Mouse (Mus musculus) CH12.LX (cell line): ENCODE measurements around the gene Efemp2. TPM values are rescaled to one million over a fixed set of nuclear protein-coding genes. Genes with fewer than 3 reads are reported as not detected.

Experiments
- DNase-seq: peaks from one replicate; pipeline ENCODE4 v3.0.0-alpha.2; 2013; ENCODE audit errors: extremely low read depth
- H3K27ac ChIP-seq: 2 replicates; pipeline ENCODE4 v1.5.1; 2012; ENCODE audit warnings: low read depth, mild to moderate bottlenecking, control low read depth, moderate library complexity; ENCODE audit not compliant: insufficient read depth
- H3K27me3 ChIP-seq: replicated peaks from 2 replicates; pipeline ENCODE3; 2012; ENCODE audit warnings: inconsistent platforms
- H3K36me3 ChIP-seq, 2 experiments: replicated peaks in 1 of 2; 2 replicates each; pipeline versions ENCODE3 to v1.6.1; 2012; ENCODE audit warnings: inconsistent platforms in 1 of 2, low read length in 1 of 2, mild to moderate bottlenecking in 1 of 2, mixed read lengths in 1 of 2, moderate library complexity in 1 of 2; ENCODE audit not compliant: control insufficient read depth in 1 of 2, insufficient read depth in 1 of 2
- H3K4me1 ChIP-seq, 2 experiments: 2 replicates each; pipeline ENCODE4 v1.6.1; 2012; ENCODE audit warnings: inconsistent platforms in 1 of 2, moderate library complexity in 1 of 2; ENCODE audit not compliant: insufficient read depth in 2 of 2, control insufficient read depth in 1 of 2
- H3K4me2 ChIP-seq: 2 replicates; pipeline ENCODE4 v1.6.1; 2012; ENCODE audit warnings: low read depth, mild to moderate bottlenecking, control low read depth; ENCODE audit not compliant: poor library complexity, insufficient read depth, severe bottlenecking
- H3K4me3 ChIP-seq, 3 experiments: fragments of 150-350 bp in 1 of 3; sonication (generic) in 1 of 3; replicated peaks in 1 of 3; 2 replicates each; pipeline versions ENCODE3 to v1.5.1; 2011 to 2012; ENCODE audit warnings: low read depth in 2 of 3, low read length in 2 of 3, mild to moderate bottlenecking in 2 of 3, moderate library complexity in 2 of 3, control low read depth in 1 of 3, improper control_type of control experiment in 1 of 3, inconsistent platforms in 1 of 3, mixed read lengths in 1 of 3; ENCODE audit not compliant: poor library complexity in 1 of 3
- H3K79me2 ChIP-seq: replicated peaks from 2 replicates; pipeline ENCODE4 v1.6.1; 2012; ENCODE audit warnings: mild to moderate bottlenecking, moderate library complexity; ENCODE audit not compliant: control insufficient read depth, poor library complexity, insufficient read depth, severe bottlenecking; ENCODE audit errors: extremely low read depth
- H3K9ac ChIP-seq: 2 replicates; pipeline ENCODE4 v1.6.1; 2012; ENCODE audit warnings: low read depth, mild to moderate bottlenecking, control low read depth, moderate library complexity; ENCODE audit not compliant: insufficient read depth
- H3K9me3 ChIP-seq: replicated peaks from 2 replicates; pipeline ENCODE3; 2012; ENCODE audit warnings: low read length, inconsistent platforms, mixed read lengths
- CHD2 ChIP-seq: IDR thresholded peaks from 2 replicates; pipeline ENCODE4 v1.6.1; 2011; ENCODE audit warnings: low read length, improper control_type of control experiment
- CTCF ChIP-seq, 2 experiments: IDR thresholded peaks in 1 of 2; conservative IDR thresholded peaks in 1 of 2; 2 replicates each; pipeline ENCODE4 v1.5.1; 2011 to 2012; ENCODE audit warnings: low read depth in 2 of 2, low read length in 2 of 2, improper control_type of control experiment in 1 of 2, inconsistent platforms in 1 of 2, mild to moderate bottlenecking in 1 of 2, moderate library complexity in 1 of 2
- E2F4 ChIP-seq: IDR thresholded peaks from 2 replicates; pipeline ENCODE4 v1.6.1; 2011; ENCODE audit warnings: low read depth, low read length, improper control_type of control experiment; ENCODE audit not compliant: insufficient replicate concordance
- ETS1 ChIP-seq: conservative IDR thresholded peaks from 2 replicates; pipeline ENCODE4 v1.6.1; 2012; ENCODE audit warnings: low read depth, mild to moderate bottlenecking, inconsistent platforms, low read length, improper control_type of control experiment, moderate library complexity
- GABPA ChIP-seq: IDR thresholded peaks from 2 replicates; pipeline ENCODE4 v1.6.1; 2012; ENCODE audit warnings: low read depth, low read length, improper control_type of control experiment, inconsistent platforms; ENCODE audit not compliant: insufficient replicate concordance
- HCFC1 ChIP-seq: IDR thresholded peaks from 2 replicates; pipeline ENCODE4 v1.6.1; 2012; ENCODE audit warnings: low read depth, mild to moderate bottlenecking, inconsistent platforms, low read length, improper control_type of control experiment
- IRF4 ChIP-seq: IDR thresholded peaks from 2 replicates; pipeline ENCODE4 v1.6.1; 2014; ENCODE audit warnings: low read depth, mild to moderate bottlenecking, inconsistent platforms, low read length, improper control_type of control experiment
- JUN ChIP-seq: IDR thresholded peaks from 2 replicates; pipeline ENCODE4 v1.6.1; 2011; ENCODE audit warnings: low read depth, mild to moderate bottlenecking, low read length, improper control_type of control experiment, moderate library complexity; ENCODE audit not compliant: insufficient read depth
- MAX ChIP-seq: IDR thresholded peaks from 2 replicates; pipeline ENCODE4 v1.6.1; 2011; ENCODE audit warnings: low read length, improper control_type of control experiment
- MYC ChIP-seq: IDR thresholded peaks from 2 replicates; pipeline ENCODE4 v1.6.1; 2011; ENCODE audit warnings: low read depth, mild to moderate bottlenecking, improper control_type of control experiment, low read length
- NELFE ChIP-seq: IDR thresholded peaks from 2 replicates; pipeline ENCODE4 v1.6.1; 2011; ENCODE audit warnings: low read depth, low read length, improper control_type of control experiment
- NRF1 ChIP-seq: IDR thresholded peaks from 2 replicates; pipeline ENCODE4 v1.6.1; 2014; ENCODE audit warnings: low read depth, mild to moderate bottlenecking, inconsistent platforms, low read length, improper control_type of control experiment, moderate library complexity
- POLR2AphosphoS2 ChIP-seq: IDR thresholded peaks from 2 replicates; pipeline ENCODE4 v1.6.1; 2011; ENCODE audit warnings: low read depth, low read length, improper control_type of control experiment
- RAD21 ChIP-seq: IDR thresholded peaks from 2 replicates; pipeline ENCODE4 v1.6.1; 2011; ENCODE audit warnings: low read depth, mild to moderate bottlenecking, low read length, improper control_type of control experiment, moderate library complexity
- RCOR1 ChIP-seq: conservative IDR thresholded peaks from 2 replicates; pipeline ENCODE4 v1.6.1; 2012; ENCODE audit warnings: low read depth, mild to moderate bottlenecking, inconsistent platforms, low read length, improper control_type of control experiment
- SIN3A ChIP-seq: IDR thresholded peaks from 2 replicates; pipeline ENCODE4 v1.6.1; 2012; ENCODE audit warnings: low read length, improper control_type of control experiment, inconsistent platforms
- SMC3 ChIP-seq: IDR thresholded peaks from 2 replicates; pipeline ENCODE4 v1.6.1; 2011; ENCODE audit warnings: low read depth, low read length, improper control_type of control experiment
- TBP ChIP-seq: conservative IDR thresholded peaks from 2 replicates; pipeline ENCODE4 v1.6.1; 2011; ENCODE audit warnings: low read depth, low read length, improper control_type of control experiment
- ZC3H11A ChIP-seq: IDR thresholded peaks from 2 replicates; pipeline ENCODE4 v1.6.1; 2012; ENCODE audit warnings: low read depth, mild to moderate bottlenecking, inconsistent platforms, low read length, improper control_type of control experiment
- ZMIZ1 ChIP-seq: IDR thresholded peaks from 2 replicates; pipeline ENCODE4 v1.6.1; 2012; ENCODE audit warnings: low read depth, mild to moderate bottlenecking, inconsistent platforms, low read length, improper control_type of control experiment
- ZNF384 ChIP-seq: IDR thresholded peaks from 2 replicates; pipeline ENCODE4 v1.6.1; 2012; ENCODE audit warnings: low read depth, low read length, improper control_type of control experiment, inconsistent platforms
- dilution Hi-C: fragments of 300-500 bp; cut with MboI; formaldehyde crosslinking; loops from 2 replicates; pipeline ENCODE4 v1.14.3; 2020; ENCODE audit warnings: low sequenced_read_pairs; ENCODE audit not compliant: extremely low pct_unique_long_range_greater_than_20kb, extremely low pct_ligation_motif_present
- in situ Hi-C: fragments of 300-500 bp; cut with MboI; formaldehyde crosslinking; loops from 3 replicates; pipeline ENCODE4 v1.14.3; 2019; ENCODE audit warnings: low sequenced_read_pairs, low pct_ligation_motif_present, low pct_unique_long_range_greater_than_20kb, mixed read lengths
- polyA plus RNA-seq: library from polyadenylated mRNA; unstranded; fragments of >175 nt; gene quantifications from 2 replicates; pipeline ENCODE4 v1.2.1, GENCODE M21; 2012; ENCODE audit warnings: low read depth; ENCODE audit not compliant: insufficient read length
- total RNA-seq, 2 experiments: library from RNA; depleted of rRNA; stranded (reverse); fragments of 300-350 nt in 1 of 2; fragments of >200 nt in 1 of 2; gene quantifications; 2 replicates each; pipeline ENCODE4 v1.2.3; 2012 to 2014

Efemp2 gene
- total and polyA plus RNA-seq, 3 experiments: 0.50 to 0.51 TPM; not detected in 1

GRCm38 (mm10) chr19:5428083-5428482 is 45.7 kb upstream of the Efemp2 start:
- Histone ChIP-seq H3K79me2 (no peaks in the 10 kb centered on the region; the same call in 1 of the 2 replicates), H3K4me1 (peaks cover 23 to 53% of the 10 kb centered on the region in 2 experiments), H3K4me2 (no peak overlapping the region), H3K36me3 (peaks cover 16 to 25% of the 10 kb centered on the region in 2 experiments), H3K9ac (no peak overlapping the region), H3K9me3 (no peaks in the 10 kb centered on the region), H3K27me3 (no peaks in the 10 kb centered on the region), H3K4me3 (no peak overlapping the region), H3K27ac (no peak overlapping the region)
- TF ChIP-seq RAD21: peak; percentile 75
- TF ChIP-seq SMC3: peak; percentile 66
- TF ChIP-seq TBP: no peak
- peak; percentile 42 to 74 for TF ChIP-seq CTCF (conservative IDR thresholded peaks at IDR 0.05 in 1 of 2, IDR thresholded peaks at IDR 0.05 in 1 of 2; ENCODE audit: low read depth in 2 of 2, low read length in 2 of 2)
- in situ Hi-C loops: no loop called here
- dilution Hi-C loops: no loop called here
- DNase-seq: peak; percentile 36

- Histone ChIP-seq H3K4me3 (no peak overlapping the region), H3K9ac (no peak overlapping the region), H3K36me3 (peaks cover 14 to 19% of the 10 kb centered on the region in 2 experiments), H3K4me1 (peaks cover 23 to 50% of the 10 kb centered on the region in 2 experiments), H3K4me2 (no peak overlapping the region), H3K27ac (no peak overlapping the region), H3K27me3 (peaks cover 4% of the 10 kb centered on the region), H3K79me2 (no peaks in the 10 kb centered on the region; the same call in 1 of the 2 replicates), H3K9me3 (no peaks in the 10 kb centered on the region)
- TF ChIP-seq POLR2AphosphoS2 (peak; percentile 11; the same call in 1 of the 2 replicates), MYC (no peak)
- no peak for DNase-seq
- in situ Hi-C loops (no loop called here), dilution Hi-C loops (no loop called here)
These were observed 44.5 kb upstream of the Efemp2 start for GRCm38 (mm10) chr19:5429219-5429618.

DNA sequence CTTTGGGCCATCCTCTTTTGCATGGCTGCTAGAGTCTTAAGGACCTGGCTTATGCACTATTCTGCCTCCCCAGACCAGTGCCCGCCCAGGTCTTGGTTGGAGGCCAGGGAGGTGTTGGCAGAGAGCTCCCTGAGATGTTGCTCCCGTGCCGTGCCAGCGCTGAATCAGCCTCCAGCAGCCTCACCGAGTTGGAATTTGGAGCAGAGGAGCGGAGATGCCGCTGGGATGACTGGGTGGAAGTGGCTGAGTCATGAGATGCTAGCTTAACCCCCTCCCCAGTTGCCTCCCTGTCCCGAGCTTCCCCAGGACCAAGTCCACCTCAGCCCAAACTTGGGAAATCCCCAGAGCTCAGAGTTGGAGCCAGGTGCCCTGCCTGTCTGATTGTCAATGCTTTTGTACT is 43.9 kb upstream of the Efemp2 start:
- dilution Hi-C loops: no loop called here
- H3K27me3 ChIP-seq: peaks cover 7% of the 10 kb centered on the region
- H3K36me3 ChIP-seq: peaks cover 14 to 19% of the 10 kb centered on the region in 2 experiments
- TF ChIP-seq HCFC1: no peak
- TF ChIP-seq NRF1: no peak
- TF ChIP-seq ZNF384: no peak
- TF ChIP-seq CTCF (conservative IDR thresholded peaks at IDR 0.05 in 1 of 2, IDR thresholded peaks at IDR 0.05 in 1 of 2; ENCODE audit: low read depth in 2 of 2, low read length in 2 of 2): no peak
- TF ChIP-seq CHD2: no peak
- TF ChIP-seq E2F4: no peak
- TF ChIP-seq ZMIZ1: no peak
- no peak for TF ChIP-seq NELFE
- TF ChIP-seq MYC: no peak
- no peak for TF ChIP-seq ETS1
- no peak for TF ChIP-seq JUN
- TF ChIP-seq MAX: no peak
- no peak for TF ChIP-seq GABPA
- no peak for TF ChIP-seq RCOR1
- TF ChIP-seq ZC3H11A: no peak
- TF ChIP-seq SIN3A: no peak
- no peak for TF ChIP-seq IRF4
- H3K9me3 ChIP-seq: no peaks in the 10 kb centered on the region
- no peak overlapping the region for H3K4me2 ChIP-seq
- in situ Hi-C loops: no loop called here
- H3K4me1 ChIP-seq: peaks cover 23 to 50% of the 10 kb centered on the region in 2 experiments
- no peak overlapping the region for H3K9ac ChIP-seq
- no peak overlapping the region for H3K4me3 ChIP-seq
- H3K27ac ChIP-seq: no peak overlapping the region
- no peaks in the 10 kb centered on the region; the same call in 1 of the 2 replicates for H3K79me2 ChIP-seq
- no peak for DNase-seq
